In genomic region chr10:98954230-98954993, GRCm38 (mm10) we compare ENCODE assay signal across 17 mouse cellular contexts. TPM values are rescaled to one million over a fixed set of nuclear protein-coding genes. Genes with fewer than 3 reads are reported as not detected.
DNase-seq lines count a peak whose midpoint lies in the region; ATAC-seq lines count a peak whose summit lies in the region.
"Had no signal": no experiment of that assay in that cellular context is flagged by ENCODE, and none has a peak within 500 bp of the region (broad histone marks: within the 10 kb centered on the region; RNA-seq: fewer than 3 reads in every experiment).

No protein-coding gene starts in this region.

- no peaks in the 10 kb centered on the region for H3K27me3 ChIP-seq in heart, embryonic 10.5 days (ENCODE audit: insufficient read depth, poor library complexity, severe bottlenecking)
- H3K27me3 ChIP-seq: heart, embryonic 13.5 days; midbrain, embryonic 12.5 days; neural tube, embryonic 12.5 days had no signal

- peak; percentile 66 for ATAC-seq in activated CD4-positive, CD25-positive, alpha-beta regulatory T cell, adult 4 months
- ATAC-seq in megakaryocyte, adult 5-6 weeks (ENCODE audit: poor library complexity, severe bottlenecking), result peak; percentile 80
- ATAC-seq: intestine, embryonic 16.5 days had no signal

- WGBS in heart, embryonic 10.5 days, result 88% methylated on average over 12 of the region's 12 CpGs

- no peak overlapping the region for H3K27ac ChIP-seq in heart, embryonic 10.5 days
- H3K27ac ChIP-seq: heart, embryonic 13.5 days; midbrain, embryonic 12.5 days; neural tube, embryonic 12.5 days had no signal

- peak; percentile 76 for DNase-seq in heart, adult 11 months
- no peak for DNase-seq in heart, embryonic 10.5 days (ENCODE audit: low spot score)
- DNase-seq in 416B (ENCODE audit: low read depth), result peak; percentile 39
- no peak for DNase-seq in urinary bladder, adult 18-20 months (ENCODE audit: low spot score in 2 of 2)
- DNase-seq in cerebellum, adult 8-10 months, result no peak
- no peak for DNase-seq in ovary, postnatal 10 days (ENCODE audit: low spot score)
- DNase-seq: adrenal gland, postnatal 10 days; cerebellum, postnatal 14 days; gastrocnemius, postnatal 36 days; lung, postnatal 10 days; retina, postnatal 1 day had no signal

- peaks cover 33% of the 10 kb centered on the region for H3K4me1 ChIP-seq in heart, embryonic 10.5 days
- H3K4me1 ChIP-seq: midbrain, embryonic 12.5 days; neural tube, embryonic 12.5 days had no signal

- no peak overlapping the region for H3K4me3 ChIP-seq in heart, embryonic 10.5 days
- H3K4me3 ChIP-seq: heart, embryonic 13.5 days; midbrain, embryonic 12.5 days; neural tube, embryonic 12.5 days had no signal

- H3K9me3 ChIP-seq in heart, embryonic 10.5 days, result no peaks in the 10 kb centered on the region
- H3K9me3 ChIP-seq: heart, embryonic 13.5 days; midbrain, embryonic 12.5 days; neural tube, embryonic 12.5 days had no signal

- H3K36me3 ChIP-seq in heart, embryonic 10.5 days, result no peaks in the 10 kb centered on the region
- H3K36me3 ChIP-seq: heart, embryonic 13.5 days; midbrain, embryonic 12.5 days; neural tube, embryonic 12.5 days had no signal

RNA-seq across cellular contexts. Expression of gene Atp2b1, which starts 40.2 kb away (rescaled TPM):
- polyA plus RNA-seq in heart, embryonic 10.5 days (2016; fragmentation: Nextera tagmentation; extraction: Ambion mirVana), result 106 and 129 TPM in 2 replicates
- polyA plus RNA-seq in activated CD4-positive, CD25-positive, alpha-beta regulatory T cell, adult 4 months (2017; shearing (Covaris generic)), result 100 to 1,000 TPM in 1 of 2 experiments, 10 to 100 TPM in 1; 95.0 to 130 TPM
- total RNA-seq in megakaryocyte, adult 5-6 weeks (2015), result 81.2 and 94.2 TPM in 2 replicates
- total RNA-seq in megakaryocyte, adult 5-6 weeks (2017), result 118 and 132 TPM in 2 replicates

Comparison
In these comparisons a context has a peak if more than half of its experiments do, and no peak if none do; other contexts are left out.
1. DNase-seq: peak in heart, adult 11 months (single experiment) and 416B (single experiment); none in heart, embryonic 10.5 days (single experiment), urinary bladder, adult 18-20 months (0 of 2), cerebellum, adult 8-10 months (single experiment) and ovary, postnatal 10 days (single experiment).